Mouse (Mus musculus): ENCODE data around the gene Zfp689.
"Not testable (repeated sequence)": the region's sequence is repeated elsewhere in the genome, so short reads cannot be mapped to it uniquely, and the experiment has no call there.

Zfp689 gene

GRCm38 (mm10) chr7:127448521-127449300, at the start of gene Zfp689:
Gene Zfp689, minus strand, starts transcription at chr7:127449158.
- DNase-seq (ENCODE audit: low read depth in 1 of 2, low spot score in 2 of 2) = peak; percentile 79 to 84

GRCm38 (mm10) chr7:127498407-127498806, 49.4 kb upstream of the Zfp689 start:
- DNase-seq (ENCODE audit: low read depth in 1 of 2, low spot score in 2 of 2) = no peak

- DNase-seq (ENCODE audit: low read depth in 1 of 2, low spot score in 2 of 2) = no peak
These were observed 48.4 kb upstream of the Zfp689 start for GRCm38 (mm10) chr7:127497382-127497781.

- no peak for DNase-seq (ENCODE audit: low read depth in 1 of 2, low spot score in 2 of 2)
These were observed 45.7 kb upstream of the Zfp689 start for GRCm38 (mm10) chr7:127494648-127495047.

- no peak for DNase-seq (ENCODE audit: low read depth in 1 of 2, low spot score in 2 of 2)
These were observed 42.9 kb upstream of the Zfp689 start for GRCm38 (mm10) chr7:127491846-127492245.

GRCm38 (mm10) chr7:127489982-127490381, 41.0 kb upstream of the Zfp689 start:
- DNase-seq (ENCODE audit: low read depth in 1 of 2, low spot score in 2 of 2) = no peak

GRCm38 (mm10) chr7:127488364-127488763, 39.4 kb upstream of the Zfp689 start:
- not testable (repeated sequence) for DNase-seq (ENCODE audit: low read depth in 1 of 2, low spot score in 2 of 2)

GRCm38 (mm10) chr7:127485416-127485815, 36.5 kb upstream of the Zfp689 start:
- DNase-seq (ENCODE audit: low read depth in 1 of 2, low spot score in 2 of 2) = no peak

GRCm38 (mm10) chr7:127480321-127480720, 31.4 kb upstream of the Zfp689 start:
- DNase-seq (ENCODE audit: low read depth in 1 of 2, low spot score in 2 of 2) = peak; percentile 54 to 77

- DNase-seq (ENCODE audit: low read depth in 1 of 2, low spot score in 2 of 2) = no peak
These were observed 30.6 kb upstream of the Zfp689 start for GRCm38 (mm10) chr7:127479318-127480225.

GRCm38 (mm10) chr7:127478635-127479317, 29.8 kb upstream of the Zfp689 start, which contains the start of gene Fbrs:
Gene Fbrs, plus strand, starts transcription at chr7:127479199.
- DNase-seq (ENCODE audit: low read depth in 1 of 2, low spot score in 2 of 2) = peak; percentile 79 to 86

GRCm38 (mm10) chr7:127477687-127478634, 29.0 kb upstream of the Zfp689 start:
- DNase-seq (ENCODE audit: low read depth in 1 of 2, low spot score in 2 of 2) = peak; percentile 97 to 99

GRCm38 (mm10) chr7:127476855-127477254, 27.9 kb upstream of the Zfp689 start:
- DNase-seq (ENCODE audit: low read depth in 1 of 2, low spot score in 2 of 2) = no peak

- no peak for DNase-seq (ENCODE audit: low read depth in 1 of 2, low spot score in 2 of 2)
These were observed 27.4 kb upstream of the Zfp689 start for GRCm38 (mm10) chr7:127476336-127476735.

- DNase-seq (ENCODE audit: low read depth in 1 of 2, low spot score in 2 of 2) = no peak
These were observed 26.3 kb upstream of the Zfp689 start for GRCm38 (mm10) chr7:127475186-127475740.

- DNase-seq (ENCODE audit: low read depth in 1 of 2, low spot score in 2 of 2) = no peak
These were observed 25.6 kb upstream of the Zfp689 start for GRCm38 (mm10) chr7:127474378-127475070.

- no peak for DNase-seq (ENCODE audit: low read depth in 1 of 2, low spot score in 2 of 2)
These were observed 24.7 kb upstream of the Zfp689 start for GRCm38 (mm10) chr7:127473705-127474104.

- no peak for DNase-seq (ENCODE audit: low read depth in 1 of 2, low spot score in 2 of 2)
These were observed 23.1 kb upstream of the Zfp689 start for GRCm38 (mm10) chr7:127472060-127472459.

GRCm38 (mm10) chr7:127471646-127472010, 22.7 kb upstream of the Zfp689 start:
- peak in 1 of 2 experiments; percentile 28 for DNase-seq (ENCODE audit: low read depth in 1 of 2, low spot score in 2 of 2)

Data from monocyte, adult 2 months (primary cell).